Mouse (Mus musculus): Measurements from ENCODE around the gene Nhlrc4. TPM values are rescaled to one million over a fixed set of nuclear protein-coding genes. Genes with fewer than 3 reads are reported as not detected.

The Nhlrc4 gene
- polyA plus RNA-seq (2015; fragmentation: Nextera tagmentation; extraction: Ambion mirVana), result 2.7 and 5.8 TPM in 2 replicates

GRCm38 (mm10) chr17:25944366-25945163 is at the start of gene Nhlrc4, which contains the start of gene Pigq:
TSS of gene Nhlrc4 (minus strand) at chr17:25944961.
TSS of gene Pigq (minus strand) at chr17:25944936.
- Histone ChIP-seq H3K9me3 (replicated peaks) (no peaks in the 10 kb centered on the region), H3K27ac (replicated peaks) (no peak within 1 kb of the TSS), H3K27me3 (0 out of 2 replicates have a peak, but pooled peaks cover under 1% of the 10 kb centered on the region), H3K4me2 (replicated peaks) (no peak within 1 kb of the TSS), H3K4me1 (peaks cover 23% of the 10 kb centered on the region), H3K36me3 (no peaks in the 10 kb centered on the region), H3K9ac (no peak within 1 kb of the TSS), H3K4me3 (replicated peaks) (no peak within 1 kb of the TSS)
- 50% methylated on average over 6 of the region's 6 CpGs for WGBS
- ATAC-seq (ENCODE audit: insufficient number of reproducible peaks, low FRiP score, low TSS enrichment, low read depth), result no peak

GRCm38 (mm10) chr17:25993489-25993888 is 48.7 kb upstream of the Nhlrc4 start:
- WGBS, result 89% methylated on average over 3 of the region's 3 CpGs

GRCm38 (mm10) chr17:25992274-25992673 is 47.5 kb upstream of the Nhlrc4 start:
- Histone ChIP-seq H3K4me2 (replicated peaks) (no peak overlapping the region), H3K4me3 (replicated peaks) (no peak overlapping the region), H3K27ac (replicated peaks) (no peak overlapping the region), H3K9ac (no peak overlapping the region), H3K4me1 (no peaks in the 10 kb centered on the region), H3K27me3 (no peaks in the 10 kb centered on the region), H3K36me3 (peaks cover 69% of the 10 kb centered on the region), H3K9me3 (replicated peaks) (no peaks in the 10 kb centered on the region)
- 97% methylated on average over 4 of the region's 4 CpGs for WGBS
- no peak for ATAC-seq (ENCODE audit: insufficient number of reproducible peaks, low FRiP score, low TSS enrichment, low read depth)

More at GRCm38 (mm10) chr17:25993489-25993888, 48.7 kb upstream of the Nhlrc4 start:
- Histone ChIP-seq H3K4me1 (no peaks in the 10 kb centered on the region), H3K36me3 (peaks cover 80% of the 10 kb centered on the region), H3K4me3 (replicated peaks) (no peak overlapping the region), H3K27ac (replicated peaks) (no peak overlapping the region), H3K4me2 (replicated peaks) (no peak overlapping the region), H3K27me3 (no peaks in the 10 kb centered on the region), H3K9me3 (replicated peaks) (no peaks in the 10 kb centered on the region), H3K9ac (no peak overlapping the region)
- no peak for ATAC-seq (ENCODE audit: insufficient number of reproducible peaks, low FRiP score, low TSS enrichment, low read depth)

- WGBS, result 88% methylated on average over 5 of the region's 5 CpGs
- Histone ChIP-seq H3K27ac (replicated peaks) (no peak overlapping the region), H3K4me3 (replicated peaks) (no peak overlapping the region), H3K4me2 (replicated peaks) (no peak overlapping the region), H3K9ac (no peak overlapping the region), H3K36me3 (peaks cover 58% of the 10 kb centered on the region), H3K27me3 (no peaks in the 10 kb centered on the region), H3K9me3 (replicated peaks) (no peaks in the 10 kb centered on the region), H3K4me1 (peaks cover 6% of the 10 kb centered on the region; the same call in 1 of the 2 replicates)
- no peak for ATAC-seq (ENCODE audit: insufficient number of reproducible peaks, low FRiP score, low TSS enrichment, low read depth)
Measured at GRCm38 (mm10) chr17:25990331-25990730, 45.6 kb upstream of the Nhlrc4 start.

- Histone ChIP-seq H3K27ac (replicated peaks) (peak within 1 kb of the TSS; percentile 89), H3K36me3 (peaks cover 20% of the 10 kb centered on the region), H3K4me1 (peaks cover 34% of the 10 kb centered on the region), H3K4me3 (replicated peaks) (peak within 1 kb of the TSS; percentile 94), H3K27me3 (no peaks in the 10 kb centered on the region), H3K4me2 (replicated peaks) (peak within 1 kb of the TSS; percentile 75), H3K9me3 (replicated peaks) (no peaks in the 10 kb centered on the region), H3K9ac (peak within 1 kb of the TSS; percentile 83)
- ATAC-seq (ENCODE audit: insufficient number of reproducible peaks, low FRiP score, low TSS enrichment, low read depth), result peak; percentile 99
- under 1% methylated on average over 91 of the region's 91 CpGs for WGBS
Measured at GRCm38 (mm10) chr17:25985306-25986294, 40.8 kb upstream of the Nhlrc4 start, which contains the start of gene Capn15. TSS of gene Capn15 (minus strand) at chr17:25985796.

GRCm38 (mm10) chr17:25984556-25985305 is 40.0 kb upstream of the Nhlrc4 start:
- Histone ChIP-seq H3K4me2 (replicated peaks) (peak overlapping the region; percentile 75), H3K4me3 (replicated peaks) (peak overlapping the region; percentile 94), H3K27me3 (no peaks in the 10 kb centered on the region), H3K27ac (replicated peaks) (peak overlapping the region; percentile 89), H3K36me3 (peaks cover 11% of the 10 kb centered on the region), H3K9ac (peak overlapping the region; percentile 83), H3K9me3 (replicated peaks) (no peaks in the 10 kb centered on the region), H3K4me1 (peaks cover 42% of the 10 kb centered on the region)
- no peak; the same call in 1 of the 2 replicates for ATAC-seq (ENCODE audit: insufficient number of reproducible peaks, low FRiP score, low TSS enrichment, low read depth)
- 9% methylated on average over 17 of the region's 17 CpGs for WGBS

- ATAC-seq (ENCODE audit: insufficient number of reproducible peaks, low FRiP score, low TSS enrichment, low read depth), result no peak
- 100% methylated on average over 1 of the region's 1 CpGs for WGBS
- H3K27ac ChIP-seq (replicated peaks), result peak overlapping the region; percentile 89; the same call in 1 of the 2 replicates
- H3K36me3 ChIP-seq, result 0 out of 2 replicates have a peak, but pooled peaks cover 6% of the 10 kb centered on the region
- peak overlapping the region; percentile 94 for H3K4me3 ChIP-seq (replicated peaks)
- no peaks in the 10 kb centered on the region for H3K27me3 ChIP-seq
- no peak overlapping the region for H3K9ac ChIP-seq
- peaks cover 45% of the 10 kb centered on the region for H3K4me1 ChIP-seq
- H3K4me2 ChIP-seq (replicated peaks), result peak overlapping the region; percentile 75
- no peaks in the 10 kb centered on the region for H3K9me3 ChIP-seq (replicated peaks)
Measured at GRCm38 (mm10) chr17:25984066-25984465, 39.3 kb upstream of the Nhlrc4 start.

- Histone ChIP-seq H3K27me3 (no peaks in the 10 kb centered on the region), H3K4me1 (peaks cover 48% of the 10 kb centered on the region), H3K9ac (no peak overlapping the region), H3K4me3 (replicated peaks) (no peak overlapping the region), H3K4me2 (replicated peaks) (no peak overlapping the region), H3K27ac (replicated peaks) (no peak overlapping the region), H3K9me3 (replicated peaks) (no peaks in the 10 kb centered on the region), H3K36me3 (0 out of 2 replicates have a peak, but pooled peaks cover 4% of the 10 kb centered on the region)
- 86% methylated on average over 3 of the region's 3 CpGs for WGBS
- no peak for ATAC-seq (ENCODE audit: insufficient number of reproducible peaks, low FRiP score, low TSS enrichment, low read depth)
Measured at GRCm38 (mm10) chr17:25982913-25983312, 38.2 kb upstream of the Nhlrc4 start.

- Histone ChIP-seq H3K9ac (no peak overlapping the region), H3K27ac (replicated peaks) (no peak overlapping the region), H3K9me3 (replicated peaks) (no peaks in the 10 kb centered on the region), H3K4me3 (replicated peaks) (no peak overlapping the region), H3K4me1 (peaks cover 47% of the 10 kb centered on the region), H3K36me3 (0 out of 2 replicates have a peak, but pooled peaks cover 4% of the 10 kb centered on the region), H3K27me3 (no peaks in the 10 kb centered on the region), H3K4me2 (replicated peaks) (no peak overlapping the region)
- 83% methylated on average over 5 of the region's 5 CpGs for WGBS
- ATAC-seq (ENCODE audit: insufficient number of reproducible peaks, low FRiP score, low TSS enrichment, low read depth), result no peak
Measured at GRCm38 (mm10) chr17:25980854-25981253, 36.1 kb upstream of the Nhlrc4 start.

Data from embryonic facial prominence, embryonic 15.5 days (tissue).